Mouse (Mus musculus) E14TG2a.4 (cell line): ENCODE measurements at regions not wholly inside any gene's neighbourhood (a gene's known extent, or its start where the extent isn't known, plus 50 kb on each side); places are given as distances from the start of the nearest gene placed in this dataset.

Experiments
- CTCF ChIP-seq: conservative IDR thresholded peaks from 2 replicates; pipeline ENCODE4 v1.5.1; 2014; ENCODE audit warnings: low read length
- NANOG ChIP-seq: IDR thresholded peaks from 2 replicates; pipeline ENCODE4 v1.6.1; 2014; ENCODE audit warnings: borderline replicate concordance, low read length, mixed read lengths
- POU5F1 ChIP-seq: IDR thresholded peaks from 2 replicates; pipeline ENCODE4 v1.6.1; 2014; ENCODE audit warnings: low read length, borderline replicate concordance

DNA sequence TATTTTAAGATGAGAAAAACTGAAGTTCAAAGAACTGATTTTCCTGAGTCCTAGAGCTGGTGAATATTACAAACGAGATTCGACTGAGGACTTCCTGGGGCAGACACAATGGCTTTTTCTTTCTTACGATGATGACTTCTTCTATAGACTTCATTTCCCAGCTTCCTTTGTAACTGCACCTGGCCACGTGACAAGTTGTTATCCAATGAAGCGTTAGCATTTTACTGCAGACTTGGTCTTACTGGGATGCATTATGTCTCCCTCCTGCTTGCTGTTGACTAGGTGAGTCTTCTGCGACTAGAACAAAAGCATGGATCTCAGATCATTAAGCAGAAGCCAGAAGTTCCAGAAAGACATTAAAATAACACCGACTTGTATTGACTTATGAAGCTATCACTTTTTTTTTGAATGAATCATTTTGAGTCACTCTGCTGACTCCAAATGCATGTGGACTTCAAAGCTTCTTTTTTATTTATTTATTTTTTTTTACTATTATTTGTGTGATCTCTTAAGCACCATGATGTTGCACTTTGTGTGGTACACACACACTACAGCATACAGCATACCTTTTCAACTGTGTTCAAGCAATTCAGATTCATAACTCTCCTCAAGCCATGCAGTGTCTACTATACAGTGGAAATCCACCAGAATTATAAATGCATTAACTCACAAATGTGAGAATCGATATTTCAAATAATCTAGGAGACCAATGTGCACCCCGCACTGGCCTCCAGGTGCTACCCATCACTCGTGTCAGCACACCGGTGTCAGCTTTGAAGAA, 320.2 kb downstream of the Sorl1 start:
- TF ChIP-seq CTCF (no peak), NANOG (no peak), POU5F1 (no peak)
